Mouse (Mus musculus): ENCODE data around the gene Gm10681.
"Not testable (repeated sequence)": the region's sequence is repeated elsewhere in the genome, so short reads cannot be mapped to it uniquely, and the experiment has no call there.

Gm10681 gene

DNA sequence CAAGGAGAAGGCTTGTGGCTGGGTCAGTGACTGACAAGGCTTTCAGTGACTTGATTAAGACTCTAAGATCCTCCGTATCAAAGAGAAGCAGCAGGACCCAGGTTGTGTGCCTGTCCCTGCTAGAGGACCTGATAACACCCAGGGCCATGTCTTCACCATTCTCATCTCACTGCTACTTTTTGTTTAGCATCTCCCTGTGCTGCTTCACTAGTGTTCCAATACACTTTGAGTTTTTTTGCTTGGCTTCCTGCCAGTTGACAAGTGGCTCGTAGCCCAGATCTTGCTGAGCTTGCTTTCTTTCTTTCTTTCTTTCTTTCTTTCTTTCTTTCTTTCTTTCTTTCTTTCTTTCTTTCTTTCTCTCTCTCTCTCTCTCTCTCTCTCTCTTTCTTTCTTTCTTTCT, 65.8 kb downstream of the Gm10681 start:
- not testable (repeated sequence) for DNase-seq (ENCODE audit: inconsistent age in 2 of 2, low spot score in 1 of 2)

DNA sequence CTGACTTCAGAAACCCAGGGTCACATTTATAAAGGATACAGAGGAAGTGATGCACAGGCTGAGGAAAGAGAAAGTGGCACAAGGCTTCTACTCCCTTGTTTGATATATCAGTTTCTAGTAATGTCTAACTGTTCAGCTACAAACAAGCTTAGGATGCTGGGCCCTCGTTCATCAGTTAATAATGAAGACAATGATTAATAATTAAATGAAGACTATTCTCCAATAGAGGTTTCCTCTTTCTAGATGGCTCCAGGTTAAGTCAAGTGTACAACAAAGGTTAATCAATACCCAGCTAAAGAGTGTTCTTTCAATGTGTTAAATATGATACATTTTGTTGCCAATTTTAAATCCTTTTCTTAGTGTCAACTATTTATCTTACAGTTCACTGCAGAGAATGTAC, 78.2 kb downstream of the Gm10681 start, which contains the start of gene Hsd3b4:
TSS of gene Hsd3b4 (minus strand) at position 101 of the 400 bp plus-strand sequence.
- not testable (repeated sequence) for DNase-seq (ENCODE audit: inconsistent age in 2 of 2, low spot score in 1 of 2)

DNA sequence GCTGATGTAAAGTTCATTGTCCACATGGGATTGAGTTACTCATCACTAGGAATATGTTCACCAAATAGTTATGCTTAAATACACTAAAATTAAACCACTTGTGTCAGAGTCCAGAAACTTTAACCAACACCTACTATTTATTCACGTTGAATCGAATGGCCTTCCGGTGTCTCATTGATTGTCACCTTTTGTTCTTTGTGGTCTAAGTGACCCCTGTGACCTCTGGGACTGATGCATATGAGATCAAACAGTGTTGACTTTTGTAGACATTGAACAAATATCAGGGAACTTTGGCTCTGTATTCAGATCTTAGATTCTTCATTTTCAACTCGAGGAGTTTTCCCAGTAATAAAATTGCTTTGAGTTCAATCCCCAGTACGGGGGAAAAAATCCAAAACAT, 81.4 kb downstream of the Gm10681 start:
- DNase-seq (ENCODE audit: inconsistent age in 2 of 2, low spot score in 1 of 2), result not testable (repeated sequence)

Measured in adrenal gland, adult (tissue).